Mouse (Mus musculus) heart, postnatal 10 days (tissue): Measurements from ENCODE around the gene Itpr3. TPM values are rescaled to one million over a fixed set of nuclear protein-coding genes. Genes with fewer than 3 reads are reported as not detected.
A peak's percentile ranks its signal among the peaks of the same experiment; 100 is the strongest.

Experiments
- DNase-seq, 2 experiments: peaks; one replicate each; pipeline ENCODE4 v3.0.0; 2021
- intact Hi-C: fragments of 180-260 bp; cut with DNase I; formaldehyde crosslinking; loops from one replicate; pipeline ENCODE4 v1.15.1; 2025
- microRNA-seq, 2 experiments: library from miRNA; unstranded; fragments of <30 nt; microRNA quantifications; one replicate each; pipeline ENCODE4 v1.2.0; 2022
- total RNA-seq, 2 experiments: library from RNA; stranded (reverse); gene quantifications; 2 replicates each; pipeline ENCODE4 v1.2.3; 2021

Gene Itpr3
- total RNA-seq, 2 experiments from 2014 or later, result 8.0 to 9.0 TPM

- DNase-seq, result peak; percentile 75 to 78
- intact Hi-C loops, result loop anchor here (2.0 kb wide), 1 partner anchor 13 kb away; no protein-coding TSS in a partner anchor
Observed at GRCm38 (mm10) chr17:27167545-27167944, 110.4 kb downstream of the Itpr3 start, which contains the start of gene Ip6k3. Gene Ip6k3 (minus strand): TSS chr17:27167795.

GRCm38 (mm10) chr17:27168569-27168968 lies 111.5 kb downstream of the Itpr3 start:
- DNase-seq, result no peak
- intact Hi-C loops, result no loop called here

GRCm38 (mm10) chr17:27169952-27170695 lies 113.0 kb downstream of the Itpr3 start:
- DNase-seq, result no peak
- intact Hi-C loops, result no loop called here

GRCm38 (mm10) chr17:27171121-27171520 lies 114.0 kb downstream of the Itpr3 start:
- intact Hi-C loops, result no loop called here
- no peak for DNase-seq

Small RNAs within 50 kb of the gene (microRNA-seq; reads per million reads assigned to microRNA genes)
- gene Mir7677, result 0 to 0.24 reads per million in 2 experiments

Other genes starting within 250 kb of the Itpr3 start
- gene Nkx2-5, start 212.3 kb upstream of the Itpr3 start, total RNA-seq, result 10 to 100 TPM; 77.5 to 93.1 TPM
- 1 to 10 TPM; 3.9 to 4.1 TPM for gene Kifc5b, start 140.2 kb upstream of the Itpr3 start, total RNA-seq
- 10 to 100 TPM; 10.1 to 12.4 TPM for gene Phf1, start 124.3 kb upstream of the Itpr3 start, total RNA-seq
- gene Cuta, start 117.7 kb upstream of the Itpr3 start, total RNA-seq, result 100 to 1,000 TPM; 102 to 105 TPM
- gene Syngap1, start 116.1 kb upstream of the Itpr3 start, total RNA-seq, result 10 to 100 TPM in 1 of 2 experiments, 1 to 10 TPM in 1; 9.3 to 10.8 TPM
- 1 to 10 TPM; 2.7 to 4.9 TPM for gene Zbtb9, start 84.1 kb upstream of the Itpr3 start, total RNA-seq
- 10 to 100 TPM; 40.4 to 43.2 TPM for gene Bak1, start 28.3 kb upstream of the Itpr3 start, total RNA-seq
- gene Uqcc2, start 76.6 kb downstream of the Itpr3 start, total RNA-seq, result 100 to 1,000 TPM; 278 to 279 TPM
- 1 to 10 TPM; 9.2 to 10.0 TPM for gene Ip6k3, start 110.5 kb downstream of the Itpr3 start, total RNA-seq
- gene Lemd2, start 147.2 kb downstream of the Itpr3 start, total RNA-seq, result 10 to 100 TPM; 32.3 to 32.6 TPM